Mouse (Mus musculus) stomach, embryonic 16.5 days (tissue): ENCODE measurements around the gene Brpf3. TPM values are rescaled to one million over a fixed set of nuclear protein-coding genes. Genes with fewer than 3 reads are reported as not detected.
A peak's percentile ranks its signal among the peaks of the same experiment; 100 is the strongest.
"Not testable (repeated sequence)": the region's sequence is repeated elsewhere in the genome, so short reads cannot be mapped to it uniquely, and the experiment has no call there.

Experiments used
- ATAC-seq: fragments of 200-750 bp; cut with Nextera tagmentation; 2 replicates; pipeline ENCODE4 v1.8.0; 2017; ENCODE audit warnings: moderate number of reproducible peaks, moderate TSS enrichment; ENCODE audit not compliant: insufficient read depth, low FRiP score
- H3K27ac ChIP-seq: fragments of 300-500 bp; sonication (generic); 2 replicates; pipeline ENCODE4 v1.5.1; 2014; ENCODE audit warnings: low read length
- H3K27me3 ChIP-seq: fragments of 300-500 bp; sonication (generic); 2 replicates; pipeline ENCODE4 v1.6.1; 2014; ENCODE audit warnings: low read length, control low read depth, mixed read lengths; ENCODE audit not compliant: control insufficient read depth, insufficient read depth
- H3K36me3 ChIP-seq: fragments of 300-500 bp; sonication (generic); 2 replicates; pipeline ENCODE4 v1.6.1; 2014; ENCODE audit warnings: low read length; ENCODE audit not compliant: control insufficient read depth, insufficient read depth
- H3K4me1 ChIP-seq: fragments of 300-500 bp; sonication (generic); 2 replicates; pipeline ENCODE4 v1.6.1; 2014; ENCODE audit warnings: low read length, control low read depth, mixed read lengths; ENCODE audit not compliant: control insufficient read depth, insufficient read depth
- H3K4me2 ChIP-seq: fragments of 300-500 bp; sonication (generic); 2 replicates; pipeline ENCODE4 v1.6.1; 2014; ENCODE audit warnings: low read depth, low read length, mixed read lengths
- H3K4me3 ChIP-seq: fragments of 300-500 bp; sonication (generic); replicated peaks from 2 replicates; pipeline ENCODE4 v1.5.1; 2014; ENCODE audit warnings: mild to moderate bottlenecking, low read length
- H3K9ac ChIP-seq: fragments of 300-500 bp; sonication (generic); 2 replicates; pipeline ENCODE4 v1.6.1; 2014; ENCODE audit warnings: low read length
- H3K9me3 ChIP-seq: fragments of 300-500 bp; sonication (generic); replicated peaks from 2 replicates; pipeline ENCODE4 v1.6.1; 2016; ENCODE audit warnings: low read length, control low read depth; ENCODE audit not compliant: control insufficient read depth
- WGBS: fragments of 180-500 bp; shearing (Covaris S2); extraction: QIAGEN DNeasy Blood & Tissue Kit; methylation state at CpG from one replicate; pipeline ENCODE4 v1.1.7; 2014; 5-methylcytosine and 5-hydroxymethylcytosine counted together
- polyA plus RNA-seq: library from polyadenylated mRNA; unstranded; fragments of >200 nt; fragmentation: Nextera tagmentation; extraction: Ambion mirVana; gene quantifications from 2 replicates; pipeline ENCODE4 v1.2.1, GENCODE M21; 2015

Brpf3 gene
- polyA plus RNA-seq, 1 experiment from 2014 or later: 10.5 TPM

GRCm38 (mm10) chr17:28769875-28770421, 30.9 kb upstream of the Brpf3 start:
- WGBS: 3% methylated on average over 24 of the region's 24 CpGs
- peak overlapping the region; percentile 64 for H3K27ac ChIP-seq
- H3K36me3 ChIP-seq: no peaks in the 10 kb centered on the region
- H3K9ac ChIP-seq: peak overlapping the region; percentile 85
- peak overlapping the region; percentile 90 for H3K4me2 ChIP-seq
- H3K4me3 ChIP-seq: peak overlapping the region; percentile 71
- H3K27me3 ChIP-seq: peaks cover 5% of the 10 kb centered on the region; the same call in 1 of the 2 replicates
- peak; percentile 59 for ATAC-seq
- H3K4me1 ChIP-seq: peaks cover 16% of the 10 kb centered on the region
- no peaks in the 10 kb centered on the region for H3K9me3 ChIP-seq

- 76% methylated on average over 5 of the region's 5 CpGs for WGBS
- no peak overlapping the region for H3K9ac ChIP-seq
- 0 out of 2 replicates have a peak, but pooled peaks cover 4% of the 10 kb centered on the region for H3K36me3 ChIP-seq
- ATAC-seq: no peak
- H3K4me3 ChIP-seq: no peak overlapping the region
- H3K4me1 ChIP-seq: peaks cover 16% of the 10 kb centered on the region
- H3K27me3 ChIP-seq: peaks cover 5% of the 10 kb centered on the region; the same call in 1 of the 2 replicates
- H3K4me2 ChIP-seq: no peak overlapping the region
- no peak overlapping the region for H3K27ac ChIP-seq
- no peaks in the 10 kb centered on the region for H3K9me3 ChIP-seq
Observed at GRCm38 (mm10) chr17:28771289-28771688, 29.6 kb upstream of the Brpf3 start.

- Histone ChIP-seq H3K36me3 (peaks cover 13% of the 10 kb centered on the region), H3K4me1 (peaks cover 11% of the 10 kb centered on the region)
- H3K9ac ChIP-seq, H3K27ac ChIP-seq, H3K4me2 ChIP-seq, ATAC-seq, H3K27me3 ChIP-seq, H3K4me3 ChIP-seq, H3K9me3 ChIP-seq: not testable (repeated sequence)
- 93% methylated on average over 7 of the region's 9 CpGs for WGBS
Observed at GRCm38 (mm10) chr17:28774303-28774702, 26.6 kb upstream of the Brpf3 start.

- WGBS: 76% methylated on average over 4 of the region's 4 CpGs
Observed at GRCm38 (mm10) chr17:28775161-28775560, 25.7 kb upstream of the Brpf3 start.

GRCm38 (mm10) chr17:28776817-28777216, 24.1 kb upstream of the Brpf3 start:
- Histone ChIP-seq H3K36me3 (peaks cover 13% of the 10 kb centered on the region), H3K4me2 (no peak overlapping the region), H3K27me3 (no peaks in the 10 kb centered on the region), H3K4me3 (no peak overlapping the region), H3K4me1 (peaks cover 5% of the 10 kb centered on the region; the same call in 1 of the 2 replicates), H3K27ac (no peak overlapping the region), H3K9ac (no peak overlapping the region), H3K9me3 (0 out of 2 replicates have a peak, but pooled peaks cover 5% of the 10 kb centered on the region)
- WGBS: 97% methylated on average over 3 of the region's 3 CpGs
- ATAC-seq: no peak

More at GRCm38 (mm10) chr17:28775161-28775560, 25.7 kb upstream of the Brpf3 start:
- Histone ChIP-seq H3K9me3 (0 out of 2 replicates have a peak, but pooled peaks cover 5% of the 10 kb centered on the region), H3K36me3 (peaks cover 13% of the 10 kb centered on the region), H3K27me3 (no peaks in the 10 kb centered on the region), H3K4me3 (no peak overlapping the region), H3K9ac (no peak overlapping the region), H3K27ac (no peak overlapping the region), H3K4me1 (peaks cover 4% of the 10 kb centered on the region), H3K4me2 (no peak overlapping the region)
- no peak for ATAC-seq

- no peak overlapping the region for H3K27ac ChIP-seq
- no peaks in the 10 kb centered on the region for H3K27me3 ChIP-seq
- no peak overlapping the region for H3K4me3 ChIP-seq
- H3K36me3 ChIP-seq: peaks cover 13% of the 10 kb centered on the region
- no peak overlapping the region for H3K4me2 ChIP-seq
- no peak overlapping the region for H3K9ac ChIP-seq
- WGBS: 86% methylated on average over 16 of the region's 16 CpGs
- H3K4me1 ChIP-seq: peaks cover 5% of the 10 kb centered on the region; the same call in 1 of the 2 replicates
- ATAC-seq: no peak
- H3K9me3 ChIP-seq: 0 out of 2 replicates have a peak, but pooled peaks cover 5% of the 10 kb centered on the region
Observed at GRCm38 (mm10) chr17:28777231-28778005, 23.5 kb upstream of the Brpf3 start.

- no peaks in the 10 kb centered on the region for H3K27me3 ChIP-seq
- ATAC-seq: no peak
- H3K9ac ChIP-seq: no peak overlapping the region
- peaks cover 5% of the 10 kb centered on the region; the same call in 1 of the 2 replicates for H3K4me1 ChIP-seq
- 0 out of 2 replicates have a peak, but pooled peaks cover 5% of the 10 kb centered on the region for H3K9me3 ChIP-seq
- H3K4me2 ChIP-seq: no peak overlapping the region
- H3K27ac ChIP-seq: no peak overlapping the region
- 93% methylated on average over 3 of the region's 3 CpGs for WGBS
- peaks cover 13% of the 10 kb centered on the region for H3K36me3 ChIP-seq
- no peak overlapping the region for H3K4me3 ChIP-seq
Observed at GRCm38 (mm10) chr17:28779735-28780134, 21.2 kb upstream of the Brpf3 start.

GRCm38 (mm10) chr17:28780836-28781235, 20.1 kb upstream of the Brpf3 start:
- H3K9ac ChIP-seq: no peak overlapping the region; the same call in 1 of the 2 replicates
- ATAC-seq: no peak
- no peaks in the 10 kb centered on the region for H3K27me3 ChIP-seq
- H3K27ac ChIP-seq: no peak overlapping the region
- 0 out of 2 replicates have a peak, but pooled peaks cover 5% of the 10 kb centered on the region for H3K9me3 ChIP-seq
- no peak overlapping the region for H3K4me3 ChIP-seq
- 69% methylated on average over 3 of the region's 3 CpGs for WGBS
- H3K4me1 ChIP-seq: peaks cover 5% of the 10 kb centered on the region; the same call in 1 of the 2 replicates
- peaks cover 13% of the 10 kb centered on the region for H3K36me3 ChIP-seq
- no peak overlapping the region for H3K4me2 ChIP-seq
